Mouse (Mus musculus) stomach, embryonic 15.5 days (tissue): ENCODE measurements around the gene Myzap. TPM values are rescaled to one million over a fixed set of nuclear protein-coding genes. Genes with fewer than 3 reads are reported as not detected.
A peak's percentile ranks its signal among the peaks of the same experiment; 100 is the strongest.

Source experiments
- ATAC-seq: fragments of 200-750 bp; cut with Nextera tagmentation; 2 replicates; pipeline ENCODE4 v1.8.0; 2017; ENCODE audit warnings: low read depth, moderate number of reproducible peaks, moderate TSS enrichment; ENCODE audit not compliant: insufficient read depth, low FRiP score
- H3K27ac ChIP-seq: fragments of 300-500 bp; sonication (generic); 2 replicates; pipeline ENCODE4 v1.5.1; 2015; ENCODE audit warnings: mild to moderate bottlenecking, inconsistent platforms
- H3K27me3 ChIP-seq: fragments of 300-500 bp; sonication (generic); replicated peaks from 2 replicates; pipeline ENCODE4 v1.6.1; 2015; ENCODE audit warnings: inconsistent platforms
- H3K36me3 ChIP-seq: fragments of 300-500 bp; sonication (generic); 2 replicates; pipeline ENCODE4 v1.6.1; 2015; ENCODE audit warnings: inconsistent platforms
- H3K4me1 ChIP-seq: fragments of 300-500 bp; sonication (generic); 2 replicates; pipeline ENCODE4 v1.6.1; 2015; ENCODE audit warnings: inconsistent platforms
- H3K4me2 ChIP-seq: fragments of 300-500 bp; sonication (generic); 2 replicates; pipeline ENCODE4 v1.6.1; 2015; ENCODE audit warnings: mild to moderate bottlenecking, inconsistent platforms
- H3K4me3 ChIP-seq: fragments of 300-500 bp; sonication (generic); replicated peaks from 2 replicates; pipeline ENCODE4 v1.5.1; 2015; ENCODE audit warnings: inconsistent platforms
- H3K9ac ChIP-seq: fragments of 300-500 bp; sonication (generic); 2 replicates; pipeline ENCODE4 v1.6.1; 2015; ENCODE audit warnings: inconsistent platforms
- H3K9me3 ChIP-seq: fragments of 300-500 bp; sonication (generic); 2 replicates; pipeline ENCODE4 v1.6.1; 2016; ENCODE audit warnings: inconsistent platforms
- WGBS: fragments of 180-500 bp; shearing (Covaris S2); methylation state at CpG from one replicate; pipeline ENCODE4 v1.1.7; 2015; 5-methylcytosine and 5-hydroxymethylcytosine counted together
- polyA plus RNA-seq: library from polyadenylated mRNA; unstranded; fragments of >200 nt; fragmentation: Nextera tagmentation; extraction: Ambion mirVana; gene quantifications from 2 replicates; pipeline ENCODE4 v1.2.1, GENCODE M21; 2015

Gene Myzap
- polyA plus RNA-seq, 1 experiment from 2014 or later = 11.6 TPM

- no peak overlapping the region for H3K4me3 ChIP-seq
- 0 out of 2 replicates have a peak, but pooled peaks cover 6% of the 10 kb centered on the region for H3K4me1 ChIP-seq
- H3K36me3 ChIP-seq = no peaks in the 10 kb centered on the region
- no peak for ATAC-seq
- H3K9me3 ChIP-seq = no peaks in the 10 kb centered on the region
- no peak overlapping the region for H3K4me2 ChIP-seq
- no peak overlapping the region for H3K9ac ChIP-seq
- no peaks in the 10 kb centered on the region for H3K27me3 ChIP-seq
- WGBS = 50% methylated on average over 6 of the region's 6 CpGs
- H3K27ac ChIP-seq = no peak overlapping the region
Observed at GRCm38 (mm10) chr9:71596888-71597287, 4.7 kb upstream of the Myzap start.

GRCm38 (mm10) chr9:71592577-71593285 is 571 bp upstream of the Myzap start:
- H3K27me3 ChIP-seq = no peaks in the 10 kb centered on the region
- no peaks in the 10 kb centered on the region for H3K36me3 ChIP-seq
- H3K4me2 ChIP-seq = peak overlapping the region; percentile 86
- 0 out of 2 replicates have a peak overlapping the region, but pooled peaks have one; percentile 4 for H3K27ac ChIP-seq
- H3K4me1 ChIP-seq = no peaks in the 10 kb centered on the region
- H3K4me3 ChIP-seq = peak overlapping the region; percentile 57
- WGBS = 33% methylated on average over 6 of the region's 6 CpGs
- no peak overlapping the region for H3K9ac ChIP-seq
- no peak for ATAC-seq
- H3K9me3 ChIP-seq = no peaks in the 10 kb centered on the region

- 31% methylated on average over 5 of the region's 5 CpGs for WGBS
- Histone ChIP-seq H3K27ac (no peak overlapping the region), H3K4me2 (peak overlapping the region; percentile 86), H3K4me1 (peaks cover 5% of the 10 kb centered on the region; the same call in 1 of the 2 replicates), H3K36me3 (no peaks in the 10 kb centered on the region), H3K27me3 (no peaks in the 10 kb centered on the region), H3K4me3 (peak overlapping the region; percentile 57), H3K9ac (no peak overlapping the region), H3K9me3 (no peaks in the 10 kb centered on the region)
- no peak for ATAC-seq
Observed at GRCm38 (mm10) chr9:71591106-71591505, 1.1 kb downstream of the Myzap start.

- Histone ChIP-seq H3K27ac (no peak overlapping the region), H3K4me1 (peaks cover 5% of the 10 kb centered on the region; the same call in 1 of the 2 replicates), H3K27me3 (no peaks in the 10 kb centered on the region), H3K9ac (no peak overlapping the region), H3K9me3 (no peaks in the 10 kb centered on the region), H3K4me2 (no peak overlapping the region), H3K36me3 (no peaks in the 10 kb centered on the region), H3K4me3 (no peak overlapping the region)
- 59% methylated on average over 7 of the region's 7 CpGs for WGBS
- ATAC-seq = no peak
Observed at GRCm38 (mm10) chr9:71589771-71590170, 2.4 kb downstream of the Myzap start.

GRCm38 (mm10) chr9:71588930-71589592 is 3.1 kb downstream of the Myzap start:
- Histone ChIP-seq H3K9me3 (no peaks in the 10 kb centered on the region), H3K27me3 (no peaks in the 10 kb centered on the region), H3K4me2 (no peak overlapping the region), H3K27ac (no peak overlapping the region), H3K36me3 (no peaks in the 10 kb centered on the region), H3K4me3 (no peak overlapping the region), H3K4me1 (peaks cover 5% of the 10 kb centered on the region; the same call in 1 of the 2 replicates), H3K9ac (no peak overlapping the region)
- 58% methylated on average over 2 of the region's 2 CpGs for WGBS
- no peak for ATAC-seq

GRCm38 (mm10) chr9:71586408-71586807 is 5.8 kb downstream of the Myzap start:
- ATAC-seq = no peak
- Histone ChIP-seq H3K4me2 (no peak overlapping the region), H3K4me1 (peaks cover 5% of the 10 kb centered on the region; the same call in 1 of the 2 replicates), H3K36me3 (no peaks in the 10 kb centered on the region), H3K4me3 (no peak overlapping the region), H3K9me3 (no peaks in the 10 kb centered on the region), H3K27me3 (no peaks in the 10 kb centered on the region), H3K27ac (no peak overlapping the region), H3K9ac (no peak overlapping the region)
- 50% methylated on average over 3 of the region's 3 CpGs for WGBS

- H3K4me2 ChIP-seq = no peak overlapping the region
- H3K27me3 ChIP-seq = no peaks in the 10 kb centered on the region
- H3K9me3 ChIP-seq = no peaks in the 10 kb centered on the region
- H3K36me3 ChIP-seq = no peaks in the 10 kb centered on the region
- peaks cover 5% of the 10 kb centered on the region; the same call in 1 of the 2 replicates for H3K4me1 ChIP-seq
- no peak overlapping the region for H3K9ac ChIP-seq
- 76% methylated on average over 1 of the region's 1 CpGs for WGBS
- no peak for ATAC-seq
- no peak overlapping the region for H3K4me3 ChIP-seq
- no peak overlapping the region for H3K27ac ChIP-seq
Observed at GRCm38 (mm10) chr9:71582771-71583170, 9.4 kb downstream of the Myzap start.

- WGBS = 63% methylated on average over 7 of the region's 7 CpGs
- no peak for ATAC-seq
- Histone ChIP-seq H3K9me3 (no peaks in the 10 kb centered on the region), H3K4me2 (no peak overlapping the region), H3K27me3 (no peaks in the 10 kb centered on the region), H3K36me3 (no peaks in the 10 kb centered on the region), H3K9ac (no peak overlapping the region), H3K4me1 (no peaks in the 10 kb centered on the region), H3K27ac (no peak overlapping the region), H3K4me3 (no peak overlapping the region)
Observed at GRCm38 (mm10) chr9:71578896-71579564, 13.1 kb downstream of the Myzap start.

GRCm38 (mm10) chr9:71574440-71574839 is 17.7 kb downstream of the Myzap start:
- Histone ChIP-seq H3K27me3 (no peaks in the 10 kb centered on the region), H3K4me3 (no peak overlapping the region), H3K4me2 (no peak overlapping the region), H3K4me1 (peaks cover 5% of the 10 kb centered on the region), H3K27ac (no peak overlapping the region), H3K9me3 (no peaks in the 10 kb centered on the region), H3K9ac (no peak overlapping the region), H3K36me3 (no peaks in the 10 kb centered on the region)
- ATAC-seq = no peak
- WGBS = 64% methylated on average over 3 of the region's 3 CpGs

GRCm38 (mm10) chr9:71573771-71574340 is 18.3 kb downstream of the Myzap start:
- Histone ChIP-seq H3K9me3 (no peaks in the 10 kb centered on the region), H3K4me1 (peaks cover 5% of the 10 kb centered on the region), H3K4me2 (no peak overlapping the region), H3K36me3 (no peaks in the 10 kb centered on the region), H3K27ac (no peak overlapping the region), H3K27me3 (no peaks in the 10 kb centered on the region), H3K9ac (no peak overlapping the region), H3K4me3 (no peak overlapping the region)
- ATAC-seq = no peak
- WGBS = 87% methylated on average over 6 of the region's 6 CpGs

GRCm38 (mm10) chr9:71571150-71571633 is 21.0 kb downstream of the Myzap start:
- Histone ChIP-seq H3K27ac (peak overlapping the region; percentile 26; the same call in 1 of the 2 replicates), H3K4me1 (peaks cover 5% of the 10 kb centered on the region), H3K36me3 (no peaks in the 10 kb centered on the region), H3K4me2 (no peak overlapping the region), H3K4me3 (no peak overlapping the region), H3K9ac (no peak overlapping the region), H3K9me3 (no peaks in the 10 kb centered on the region), H3K27me3 (no peaks in the 10 kb centered on the region)
- 36% methylated on average over 7 of the region's 7 CpGs for WGBS
- 0 out of 2 replicates have a peak, but pooled peaks have one; percentile 31 for ATAC-seq
